Mouse (Mus musculus) T-helper 1 cell (primary cell): ENCODE measurements around the gene Nubp2.

Experiments
- in situ Hi-C: fragments of 300-600 bp; cut with MboI, MseI; formaldehyde crosslinking; loops from one replicate; pipeline ENCODE4 v1.15.1; 2025; ENCODE audit warnings: high pct_unique_total_duplicates

Gene Nubp2

GRCm38 (mm10) chr17:24861785-24862184, 24.4 kb downstream of the Nubp2 start:
- in situ Hi-C loops: no loop called here

GRCm38 (mm10) chr17:24860076-24860475, 26.1 kb downstream of the Nubp2 start:
- in situ Hi-C loops: no loop called here

GRCm38 (mm10) chr17:24858967-24859366, 27.2 kb downstream of the Nubp2 start:
- in situ Hi-C loops: no loop called here

GRCm38 (mm10) chr17:24857831-24858470, 28.2 kb downstream of the Nubp2 start:
- in situ Hi-C loops: no loop called here

GRCm38 (mm10) chr17:24856589-24856988, 29.6 kb downstream of the Nubp2 start:
- in situ Hi-C loops: no loop called here

GRCm38 (mm10) chr17:24855838-24856464, 30.2 kb downstream of the Nubp2 start:
- in situ Hi-C loops: no loop called here

- in situ Hi-C loops: no loop called here
Measured at GRCm38 (mm10) chr17:24851381-24852125, 34.6 kb downstream of the Nubp2 start.

GRCm38 (mm10) chr17:24850773-24851127, 35.4 kb downstream of the Nubp2 start:
- in situ Hi-C loops: no loop called here

GRCm38 (mm10) chr17:24850065-24850772, 35.9 kb downstream of the Nubp2 start, which contains the start of gene Fahd1:
Fahd1 (minus strand) TSS chr17:24850364.
- in situ Hi-C loops: no loop called here

GRCm38 (mm10) chr17:24849733-24850064, 36.5 kb downstream of the Nubp2 start:
- in situ Hi-C loops: loop anchor here (5.0 kb wide), 1 partner anchor 38 kb away; the partner anchor contains the start of genes Nubp2 and Spsb3

- in situ Hi-C loops: loop anchor here (5.0 kb wide), 1 partner anchor 39 kb away; the partner anchor contains the start of genes Nubp2 and Spsb3
Measured at GRCm38 (mm10) chr17:24848600-24849031, 37.5 kb downstream of the Nubp2 start.

GRCm38 (mm10) chr17:24847386-24847785, 38.8 kb downstream of the Nubp2 start:
- in situ Hi-C loops: loop anchor here (5.0 kb wide), 1 partner anchor 40 kb away; the partner anchor contains the start of genes Nubp2 and Spsb3

- in situ Hi-C loops: no loop called here
Measured at GRCm38 (mm10) chr17:24844525-24844924, 41.6 kb downstream of the Nubp2 start.

GRCm38 (mm10) chr17:24842631-24843030, 43.5 kb downstream of the Nubp2 start:
- in situ Hi-C loops: no loop called here

- in situ Hi-C loops: no loop called here
Measured at GRCm38 (mm10) chr17:24841133-24841532, 45.0 kb downstream of the Nubp2 start.

- in situ Hi-C loops: no loop called here
Measured at GRCm38 (mm10) chr17:24840341-24840740, 45.8 kb downstream of the Nubp2 start.

GRCm38 (mm10) chr17:24839842-24840241, 46.3 kb downstream of the Nubp2 start, which contains the start of gene Hagh:
Hagh (plus strand) TSS chr17:24840143.
- in situ Hi-C loops: no loop called here
